Mouse (Mus musculus): Measurements from ENCODE around the gene Gm9195.

Gene Gm9195

GRCm38 (mm10) chr14:72491738-72492137 lies at the start of gene Gm9195:
Gene Gm9195 (minus strand): TSS chr14:72491838.
- no peak for DNase-seq (ENCODE audit: low spot score in 2 of 2)

- DNase-seq (ENCODE audit: low spot score in 2 of 2): no peak
Observed at GRCm38 (mm10) chr14:72536392-72537017, 44.9 kb upstream of the Gm9195 start.

- DNase-seq (ENCODE audit: low spot score in 2 of 2): no peak
Observed at GRCm38 (mm10) chr14:72533862-72534261, 42.2 kb upstream of the Gm9195 start.

GRCm38 (mm10) chr14:72532028-72532917 lies 40.6 kb upstream of the Gm9195 start:
- no peak for DNase-seq (ENCODE audit: low spot score in 2 of 2)

- no peak for DNase-seq (ENCODE audit: low spot score in 2 of 2)
Observed at GRCm38 (mm10) chr14:72527126-72527525, 35.5 kb upstream of the Gm9195 start.

- DNase-seq (ENCODE audit: low spot score in 2 of 2): no peak
Observed at GRCm38 (mm10) chr14:72519561-72519960, 27.9 kb upstream of the Gm9195 start.

DNA sequence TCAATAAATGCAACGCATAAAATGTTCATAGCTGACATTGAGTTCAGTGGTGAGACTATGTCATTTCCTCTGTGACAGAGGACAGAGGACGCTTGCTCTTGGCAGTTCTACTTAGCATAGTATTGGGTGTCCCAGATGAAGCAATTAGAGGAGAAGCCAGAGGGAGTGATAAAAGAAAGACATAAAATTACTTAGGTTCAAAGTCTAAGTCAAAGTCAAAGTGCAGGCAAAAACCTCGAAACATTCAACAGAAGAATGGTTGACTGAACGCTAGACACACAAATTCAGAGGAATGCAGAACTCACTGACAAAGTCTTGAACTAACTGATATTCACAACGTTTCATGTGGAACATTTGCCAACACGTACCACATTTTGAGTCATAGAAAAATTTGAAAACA lies 27.1 kb upstream of the Gm9195 start:
- no peak for DNase-seq (ENCODE audit: low spot score in 2 of 2)

DNA sequence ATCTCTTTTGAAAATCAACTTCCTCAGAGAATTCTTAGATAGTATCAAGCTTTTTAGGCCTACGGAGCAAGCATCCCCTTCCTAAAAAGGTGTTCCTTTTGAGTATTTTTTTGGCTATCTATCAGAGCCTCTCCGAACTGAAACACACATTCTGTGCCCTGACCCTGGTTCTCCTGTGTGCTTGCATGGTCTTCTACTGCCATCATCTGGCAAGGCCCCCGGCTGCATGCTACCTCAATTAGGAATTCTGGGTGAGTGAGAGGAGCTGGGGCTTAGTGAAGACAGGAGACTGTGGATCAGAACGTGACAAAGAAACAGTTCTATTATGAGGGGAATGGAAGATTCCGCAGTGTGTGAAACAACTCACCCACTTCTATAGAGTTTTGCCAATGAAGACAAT lies 24.7 kb upstream of the Gm9195 start:
- DNase-seq (ENCODE audit: low spot score in 2 of 2): peak in 1 of 2 experiments; percentile 8

DNA sequence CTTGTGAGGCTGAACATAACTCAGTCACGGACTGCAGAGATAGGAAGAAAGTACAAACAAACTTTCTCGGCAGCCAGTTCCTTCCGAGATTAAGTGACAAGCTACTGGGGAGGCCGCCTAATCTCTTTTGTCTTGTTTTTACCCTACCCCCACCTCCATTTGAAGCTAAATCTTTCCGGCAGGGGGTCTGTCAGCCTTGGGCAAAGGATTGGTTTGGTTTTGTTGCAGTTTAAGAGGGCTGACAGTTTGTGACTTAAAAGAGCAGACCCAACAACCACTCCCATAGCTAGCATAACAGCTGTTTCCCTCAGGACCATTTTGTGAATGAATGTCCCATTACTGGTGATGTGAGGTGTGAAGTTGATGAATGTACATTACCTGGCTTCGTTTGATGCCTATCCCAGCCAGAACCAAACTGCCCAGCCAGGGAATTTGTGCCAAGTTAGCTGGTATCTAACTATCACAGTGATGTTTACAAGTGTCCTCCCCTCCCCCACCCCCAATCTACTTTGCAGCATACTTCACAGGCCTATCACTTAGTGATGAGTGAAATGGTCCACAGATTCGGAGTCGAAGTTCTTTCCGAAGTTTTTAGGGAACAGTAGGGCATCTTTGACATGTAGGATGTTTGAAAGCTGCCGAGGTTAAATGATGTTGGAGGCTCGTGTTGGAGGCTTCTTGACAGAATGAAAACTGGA lies 15.2 kb upstream of the Gm9195 start:
- DNase-seq (ENCODE audit: low spot score in 2 of 2): no peak

DNA sequence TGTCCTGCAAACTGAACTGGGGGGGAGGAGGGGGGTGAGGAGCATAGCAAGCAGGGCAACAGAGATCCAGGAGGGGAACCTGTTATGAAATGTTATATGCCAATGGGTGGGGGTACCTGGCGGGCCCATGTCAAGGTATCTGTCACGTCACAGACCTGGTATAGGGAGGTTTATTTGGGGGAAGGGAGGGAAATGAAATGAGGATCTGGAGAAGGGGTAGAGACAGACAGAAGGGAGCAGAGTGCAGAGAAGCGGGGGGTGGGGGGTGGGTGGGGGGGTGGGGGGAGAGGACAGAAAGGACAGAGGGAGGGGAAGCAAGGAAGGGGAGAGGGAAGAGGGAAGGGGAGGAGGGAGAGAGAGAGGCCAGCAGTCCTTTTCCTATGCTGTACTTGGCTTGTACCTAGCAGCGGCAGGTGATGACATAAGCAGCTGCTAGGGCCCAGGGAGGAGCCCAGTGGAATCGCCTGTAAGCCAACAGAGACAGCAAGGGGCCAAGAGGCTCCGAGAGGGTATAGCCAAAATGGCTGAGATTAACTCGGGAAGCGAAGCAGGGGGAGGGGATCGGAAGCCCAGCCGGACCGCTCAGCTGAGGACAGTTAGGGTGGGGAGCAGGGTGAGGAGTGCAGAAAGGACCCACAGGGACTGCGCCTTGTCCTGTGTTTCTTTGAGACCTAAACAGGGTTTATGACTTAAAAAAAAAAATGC lies 14.5 kb upstream of the Gm9195 start:
- DNase-seq (ENCODE audit: low spot score in 2 of 2): no peak

GRCm38 (mm10) chr14:72504985-72505384 lies 13.3 kb upstream of the Gm9195 start:
- no peak for DNase-seq (ENCODE audit: low spot score in 2 of 2)

- DNase-seq (ENCODE audit: low spot score in 2 of 2): no peak
Observed at GRCm38 (mm10) chr14:72503241-72503640, 11.6 kb upstream of the Gm9195 start.

DNA sequence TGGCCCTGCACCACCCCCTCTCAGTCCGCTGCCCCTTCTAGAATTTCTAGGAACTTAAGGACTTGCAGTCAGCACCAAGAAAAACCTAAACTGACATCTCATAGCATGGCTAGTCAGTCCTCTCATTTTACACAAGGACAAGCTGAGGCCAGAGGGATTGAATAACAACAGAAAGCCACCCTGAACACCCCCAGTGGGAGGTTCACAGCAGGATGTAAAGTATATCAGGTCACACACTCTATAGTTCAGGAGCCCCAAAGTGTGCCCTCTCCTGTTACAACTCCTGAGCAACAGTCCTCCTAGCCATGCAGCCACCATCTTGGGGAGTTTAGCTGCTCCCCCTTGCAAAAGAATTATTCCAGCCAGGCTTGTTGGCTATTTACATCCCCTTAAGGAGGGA lies 2.1 kb upstream of the Gm9195 start:
- DNase-seq (ENCODE audit: low spot score in 2 of 2): no peak

DNA sequence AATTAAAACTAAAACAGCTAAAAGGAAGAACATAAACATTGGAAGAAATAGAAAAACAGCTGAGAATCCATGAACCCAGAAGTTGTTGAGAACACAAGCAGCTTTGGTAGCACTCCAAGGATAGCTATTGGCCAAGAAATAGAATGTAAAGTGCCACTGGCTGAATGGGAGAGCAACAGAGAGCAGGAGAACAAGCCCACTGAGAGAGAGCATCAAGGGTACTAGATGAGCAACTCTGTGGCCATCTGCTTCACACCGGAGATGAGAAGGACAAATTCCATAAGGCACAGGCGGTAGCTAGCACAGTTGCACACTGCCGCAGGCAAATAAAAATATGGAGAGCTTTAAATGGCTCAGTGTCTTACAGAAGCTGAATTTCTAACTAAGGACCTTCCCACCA lies 1.3 kb downstream of the Gm9195 start:
- no peak for DNase-seq (ENCODE audit: low spot score in 2 of 2)

DNA sequence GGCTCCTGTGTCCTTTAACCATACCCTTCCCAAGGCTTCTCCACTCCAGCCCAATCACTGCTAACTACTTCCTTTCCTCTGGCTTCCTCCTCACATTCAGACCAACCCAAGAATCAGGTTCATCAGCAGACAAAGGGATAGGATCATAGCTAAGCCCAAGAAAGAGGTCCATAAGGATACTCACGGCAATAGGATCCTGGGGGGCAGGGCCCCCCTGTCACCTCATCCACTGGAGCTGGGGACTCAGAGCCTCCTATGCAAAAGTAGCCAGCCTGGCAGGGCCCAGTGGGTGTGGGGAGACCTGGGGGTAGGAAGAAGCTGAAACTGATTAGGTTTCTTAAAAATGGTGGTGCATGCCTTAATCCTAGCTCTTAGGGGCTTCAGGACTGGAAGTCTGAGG lies 17.1 kb downstream of the Gm9195 start:
- no peak for DNase-seq (ENCODE audit: low spot score in 2 of 2)

GRCm38 (mm10) chr14:72468429-72468828 lies 23.2 kb downstream of the Gm9195 start:
- no peak for DNase-seq (ENCODE audit: low spot score in 2 of 2)

GRCm38 (mm10) chr14:72466384-72466783 lies 25.3 kb downstream of the Gm9195 start:
- no peak for DNase-seq (ENCODE audit: low spot score in 2 of 2)

DNA sequence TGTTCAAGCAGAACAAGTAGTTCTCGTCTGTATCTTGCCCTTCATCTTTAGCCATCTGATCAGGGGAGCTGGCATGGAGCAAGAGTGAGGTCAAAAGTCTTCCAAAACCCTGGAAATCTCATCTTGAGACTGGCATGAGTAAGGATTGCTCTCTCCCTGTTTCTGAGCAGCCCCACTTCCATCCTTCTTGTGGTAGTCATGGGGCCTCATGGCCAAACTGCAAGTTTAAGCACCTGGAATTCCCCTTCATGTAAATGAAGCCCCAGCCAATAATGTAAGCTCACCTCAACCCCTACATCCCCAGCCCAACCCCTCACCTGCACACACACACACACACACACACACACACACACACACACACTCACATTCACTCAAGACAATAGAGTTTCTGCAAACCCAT lies 30.0 kb downstream of the Gm9195 start:
- DNase-seq (ENCODE audit: low spot score in 2 of 2): no peak

- no peak for DNase-seq (ENCODE audit: low spot score in 2 of 2)
Observed at GRCm38 (mm10) chr14:72460291-72460690, 31.3 kb downstream of the Gm9195 start.

DNA sequence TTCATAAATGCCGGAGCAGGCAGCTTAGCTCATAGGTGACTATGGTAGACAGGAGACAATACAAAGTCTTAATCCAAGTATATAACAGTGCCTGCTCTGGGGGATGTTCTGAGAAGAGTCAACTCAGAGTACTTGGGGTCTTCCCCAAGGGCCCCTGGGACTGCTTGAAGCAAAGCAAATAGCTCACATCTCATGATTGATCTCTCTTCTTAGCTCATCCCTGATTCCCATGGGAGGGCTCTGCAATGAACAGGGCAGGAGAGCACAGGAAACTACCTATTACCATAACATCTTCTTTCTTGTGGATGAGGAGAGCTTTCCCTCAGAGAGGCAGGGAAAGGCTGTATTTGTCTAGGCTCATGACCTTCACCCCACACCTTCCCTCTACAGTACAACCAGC lies 32.7 kb downstream of the Gm9195 start:
- DNase-seq (ENCODE audit: low spot score in 2 of 2): no peak

DNA sequence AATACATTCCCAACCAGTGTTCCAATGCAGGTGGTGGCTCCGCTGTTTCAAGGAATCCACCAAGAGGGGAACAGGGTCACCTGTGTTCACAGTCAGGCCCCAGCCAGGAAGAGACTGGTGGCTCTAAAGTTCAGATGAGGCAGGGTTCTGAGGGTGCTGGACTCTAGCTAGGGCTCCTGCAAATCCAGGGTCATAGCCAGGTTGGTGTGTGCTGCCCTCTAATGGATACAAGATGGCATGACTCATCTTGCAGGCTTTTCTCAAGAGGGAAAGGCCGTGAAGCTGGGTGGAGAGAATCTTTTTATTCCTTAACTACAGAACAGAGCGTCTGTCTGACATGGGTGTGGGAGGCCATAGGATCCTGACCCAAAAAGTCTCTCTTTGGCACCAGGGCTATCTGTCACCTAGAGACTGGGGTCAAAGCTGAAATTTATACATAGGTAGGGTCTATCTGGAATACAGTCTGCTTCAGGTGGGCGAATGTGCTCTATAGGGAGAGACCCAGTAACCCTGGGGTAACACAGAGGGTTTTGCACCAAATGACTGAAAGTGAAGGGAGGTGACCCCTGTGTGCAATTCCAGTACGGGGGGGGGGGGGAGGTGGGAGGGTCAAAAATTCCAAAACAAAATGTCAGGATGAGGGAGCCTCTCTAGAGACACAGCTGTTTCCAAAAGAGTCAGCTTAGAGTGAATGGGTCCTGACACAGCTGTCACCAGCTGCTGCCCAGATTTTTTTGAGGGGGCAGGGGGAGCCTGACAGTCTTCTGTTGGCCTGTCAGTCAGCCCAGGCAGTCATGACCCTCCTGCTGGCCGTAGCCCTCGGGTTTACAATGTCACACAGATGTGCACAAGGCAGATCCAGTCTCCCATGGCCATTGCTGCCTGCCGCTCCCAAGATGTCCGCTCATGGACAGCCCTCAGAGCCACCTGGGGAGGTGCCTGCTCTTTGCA lies 44.2 kb downstream of the Gm9195 start:
- DNase-seq (ENCODE audit: low spot score in 2 of 2): no peak

Measured in spleen, postnatal 4 days (tissue).